Mouse (Mus musculus): Measurements from ENCODE around the gene Slc25a10.
A peak's percentile ranks its signal among the peaks of the same experiment; 100 is the strongest.

Gene Slc25a10

DNA sequence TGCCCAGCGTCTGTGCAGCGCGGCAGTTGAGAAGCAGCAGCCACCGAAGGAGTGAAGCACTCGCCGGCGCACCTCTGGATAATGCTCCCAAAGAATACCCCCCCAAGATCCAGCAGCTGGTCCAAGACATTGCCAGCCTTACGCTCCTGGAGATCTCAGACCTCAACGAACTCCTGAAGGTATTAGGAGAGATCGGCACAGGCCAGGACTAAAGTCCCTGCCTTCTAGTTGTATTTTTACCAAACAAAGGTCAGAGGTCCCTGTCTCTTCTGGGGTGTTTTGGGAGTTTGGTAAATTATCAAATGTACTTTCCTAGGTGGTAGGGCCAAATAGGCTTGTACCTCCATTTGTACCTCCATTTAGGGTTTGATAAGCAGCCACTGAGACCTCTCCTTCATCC is 6.4 kb upstream of the Slc25a10 start:
- no peak for DNase-seq

DNA sequence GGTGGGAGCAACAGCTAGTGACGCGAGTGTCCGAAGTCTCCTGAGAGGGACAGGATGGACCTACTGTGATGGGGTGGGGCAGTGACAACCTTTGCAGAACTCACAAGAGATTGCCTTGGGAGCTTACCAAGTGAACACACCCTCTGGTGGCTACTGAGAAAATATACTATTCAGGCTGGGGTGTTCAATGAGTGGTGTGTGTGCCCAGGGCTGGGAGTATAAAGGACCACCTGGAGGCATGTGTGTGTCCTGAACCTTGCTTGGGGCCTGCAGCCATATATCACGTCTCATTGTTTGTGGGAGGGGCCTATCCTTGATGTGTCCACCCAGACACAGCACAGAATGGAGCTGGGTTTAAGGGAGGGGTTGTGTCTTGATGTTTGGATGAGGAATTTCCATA is 3.1 kb upstream of the Slc25a10 start:
- no peak for DNase-seq

DNA sequence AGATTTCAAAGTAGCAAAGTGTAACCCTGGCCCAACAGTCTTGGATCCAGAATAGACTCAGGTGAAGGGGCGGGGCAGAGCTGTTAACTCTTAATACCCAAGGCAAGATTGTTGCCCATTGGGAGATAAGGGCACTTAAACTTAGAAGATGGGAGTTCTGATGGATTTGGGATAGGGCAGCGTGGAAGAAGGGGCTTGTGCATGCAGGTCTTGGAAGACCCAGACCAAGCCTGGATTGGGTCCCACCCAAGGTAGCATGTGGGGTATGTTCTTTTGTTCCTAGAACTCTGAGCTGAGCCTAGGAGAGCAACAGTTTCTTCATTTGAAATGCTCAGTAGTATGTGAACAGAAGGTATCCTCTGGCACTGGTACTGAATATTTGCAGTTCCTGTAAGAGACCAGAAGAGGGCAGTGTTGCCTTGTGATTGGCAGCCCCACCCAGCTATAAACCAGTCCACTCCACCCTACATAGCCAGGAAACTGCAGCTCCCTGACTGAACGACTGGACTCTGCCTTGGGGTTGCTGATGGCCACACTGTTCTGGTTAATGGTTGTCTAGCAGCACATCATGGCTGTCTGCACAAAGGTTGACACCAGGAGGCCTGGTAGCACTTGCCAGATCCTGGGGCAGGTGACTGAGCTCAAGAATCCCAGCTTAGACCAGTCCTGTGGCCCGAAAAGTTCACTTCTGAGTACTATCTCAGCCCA is 2.4 kb upstream of the Slc25a10 start:
- peak; percentile 68 to 72 for DNase-seq

DNA sequence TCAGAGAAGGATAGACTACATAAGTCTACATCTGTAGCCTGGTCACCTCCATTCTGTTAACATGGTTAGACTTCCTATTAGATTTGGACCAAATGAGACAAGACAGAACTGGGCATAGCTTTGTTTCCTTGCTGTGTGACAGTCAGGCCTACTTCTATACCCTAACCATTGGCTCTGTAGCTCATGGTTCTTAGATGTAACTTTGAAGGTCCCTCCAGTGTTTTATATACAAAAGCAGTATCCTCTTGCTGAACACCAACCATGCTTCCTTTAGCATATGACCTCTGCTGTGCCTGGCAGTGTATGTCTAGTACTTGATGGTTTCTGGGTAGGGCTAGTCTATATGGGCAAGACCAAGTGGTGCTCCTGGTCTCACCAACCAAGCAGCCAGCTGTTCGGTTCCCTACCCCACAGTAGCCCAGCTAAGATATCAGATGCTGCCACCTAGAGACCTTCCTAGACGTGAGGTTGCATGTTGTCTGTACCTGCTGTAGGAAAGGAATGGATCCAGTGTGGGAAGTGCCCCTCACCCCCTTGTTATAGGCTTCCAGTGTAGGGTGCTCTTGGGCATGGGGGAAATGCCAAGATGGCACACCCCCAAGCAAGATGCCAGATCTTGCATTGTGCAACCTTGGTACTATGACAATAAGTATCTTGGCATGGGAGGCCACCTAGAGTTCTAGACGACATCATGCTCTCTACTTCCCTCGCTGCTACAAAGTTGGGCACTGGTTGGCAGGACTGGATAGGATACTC is 1.2 kb upstream of the Slc25a10 start:
- no peak for DNase-seq

DNA sequence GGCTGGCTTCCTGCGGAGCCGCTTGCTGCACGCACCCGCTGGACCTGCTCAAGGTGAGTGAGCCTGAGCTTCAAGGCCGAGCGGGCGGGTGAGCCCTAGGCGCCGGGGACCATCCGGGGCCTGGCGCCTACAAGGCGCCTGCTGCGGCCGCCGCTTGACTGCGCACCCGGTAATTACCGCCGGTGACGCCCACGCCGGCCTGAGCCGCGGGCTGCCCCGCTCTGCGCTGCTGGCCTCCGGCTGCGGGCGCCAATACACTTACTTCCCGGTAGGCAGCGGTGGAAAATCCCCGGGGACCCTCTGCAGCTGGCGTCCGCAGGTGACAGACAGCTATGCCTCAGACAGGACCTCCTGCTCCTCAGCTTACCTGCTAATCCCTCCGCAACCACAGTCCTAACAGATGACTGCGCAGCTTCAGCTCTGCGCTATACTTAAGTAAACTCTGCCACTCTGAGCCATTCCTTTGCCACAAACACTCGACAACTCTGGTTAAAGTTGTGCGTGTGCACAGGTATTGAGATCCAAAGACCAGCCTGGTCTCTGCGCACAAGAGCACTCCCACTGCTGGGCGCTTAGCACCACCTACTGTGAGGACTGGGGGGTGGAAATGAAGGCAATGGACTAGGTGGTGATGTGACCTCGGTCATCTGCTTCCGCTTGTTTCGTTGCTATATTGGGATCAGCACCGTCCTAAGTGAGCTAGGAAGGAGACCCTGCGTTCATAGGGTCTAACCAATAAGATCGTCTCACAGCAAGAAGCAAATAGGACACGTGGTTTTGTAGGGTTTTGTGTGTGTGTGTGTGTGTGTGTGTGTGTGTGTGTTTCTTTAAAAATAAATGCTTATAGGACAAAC is 611 bp downstream of the Slc25a10 start:
- DNase-seq = no peak

DNA sequence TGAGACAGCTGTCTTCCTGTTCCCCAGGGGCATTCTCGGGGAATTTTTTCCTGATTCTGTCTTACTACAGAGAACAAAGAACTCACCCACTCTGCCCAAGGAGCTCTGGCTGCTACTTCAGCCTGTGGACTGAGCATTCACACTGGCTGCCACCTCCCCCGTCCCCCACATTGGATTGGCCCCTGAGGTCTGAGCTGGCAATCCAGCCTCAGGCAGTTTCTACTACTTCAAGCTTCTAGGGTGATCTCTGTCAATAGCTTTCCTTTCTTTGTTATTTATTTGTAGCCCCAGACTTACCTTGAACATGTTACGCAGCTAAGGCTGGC is 1.2 kb downstream of the Slc25a10 start:
- DNase-seq = no peak

DNA sequence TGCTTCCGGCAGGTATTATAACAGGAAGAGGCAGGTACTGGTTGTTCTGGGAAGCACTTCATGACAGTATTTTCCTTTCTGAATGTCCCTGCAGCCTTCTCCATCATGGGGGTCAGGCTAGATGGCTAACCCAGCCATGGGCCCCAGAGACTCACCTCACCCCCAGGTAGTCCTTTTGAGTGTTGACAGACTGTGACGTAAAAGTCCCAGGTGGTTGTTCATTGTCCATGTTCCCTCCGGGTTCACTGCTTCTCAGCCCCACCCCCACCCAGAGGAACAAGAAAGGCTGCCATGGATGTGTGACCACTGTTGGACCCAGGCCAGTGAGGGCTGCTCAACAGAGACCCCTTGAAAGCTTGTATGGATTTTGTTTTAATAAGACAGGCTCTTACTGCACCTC is 1.7 kb downstream of the Slc25a10 start:
- DNase-seq = no peak

DNA sequence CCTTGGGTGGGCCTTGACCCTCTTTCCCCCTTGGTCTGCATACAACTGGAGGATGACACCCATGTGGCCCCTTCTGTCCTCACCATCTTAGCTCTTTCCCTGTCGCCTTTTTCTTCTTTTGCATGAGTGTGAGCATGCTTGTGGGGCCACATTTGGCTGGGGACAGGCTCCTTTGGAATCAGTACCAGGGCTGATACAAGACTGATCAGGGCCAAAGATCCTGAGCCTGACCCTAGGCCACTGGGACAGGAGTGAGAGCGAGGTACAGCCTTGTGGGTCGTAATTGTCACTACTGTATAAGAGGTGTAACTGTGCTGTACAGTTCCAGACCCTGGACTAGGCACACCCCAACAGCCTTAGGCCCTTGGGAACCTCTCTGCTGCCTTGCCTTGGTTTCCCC is 2.3 kb downstream of the Slc25a10 start:
- DNase-seq = no peak

DNA sequence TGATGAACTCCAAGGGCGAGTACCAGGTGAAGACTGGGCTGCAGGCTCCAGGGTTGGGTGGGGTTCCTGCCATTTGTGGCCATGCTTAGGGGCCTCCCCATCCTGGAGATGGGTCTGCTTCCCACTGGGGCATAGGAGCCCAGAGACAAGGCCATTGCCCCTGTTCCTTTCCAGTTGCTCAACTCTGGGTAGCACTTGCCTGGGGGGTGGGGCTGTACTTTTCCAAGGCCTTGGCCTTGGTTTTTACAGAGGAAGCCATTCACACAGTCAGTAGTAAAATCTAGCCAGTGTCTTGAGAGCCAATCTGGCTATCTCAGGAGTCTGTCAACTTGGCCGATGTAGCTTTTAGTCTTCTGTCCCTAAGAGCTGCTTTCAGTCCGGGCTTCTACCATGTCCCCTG is 5.8 kb downstream of the Slc25a10 start:
- DNase-seq = no peak

DNA sequence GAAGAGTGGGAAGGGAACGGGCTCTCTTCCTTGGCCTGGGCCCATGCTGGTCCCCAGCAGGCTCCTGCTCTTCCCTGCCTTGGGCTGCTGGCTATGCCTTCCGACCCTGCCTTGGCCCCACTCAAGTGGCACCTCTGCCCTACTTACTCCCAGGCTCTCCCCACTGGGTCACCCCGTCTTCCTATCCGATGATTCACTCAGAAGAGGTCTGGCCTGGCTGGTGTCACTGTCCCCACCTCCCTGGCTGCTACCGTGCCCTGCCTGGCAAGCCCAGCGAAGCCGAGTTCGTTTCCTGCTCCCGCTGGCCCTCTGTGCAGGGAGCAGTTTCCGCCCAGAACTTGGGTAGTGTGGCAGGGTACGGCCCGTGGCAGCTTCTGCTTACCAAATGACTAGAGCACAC is 6.6 kb downstream of the Slc25a10 start:
- DNase-seq = no peak

DNA sequence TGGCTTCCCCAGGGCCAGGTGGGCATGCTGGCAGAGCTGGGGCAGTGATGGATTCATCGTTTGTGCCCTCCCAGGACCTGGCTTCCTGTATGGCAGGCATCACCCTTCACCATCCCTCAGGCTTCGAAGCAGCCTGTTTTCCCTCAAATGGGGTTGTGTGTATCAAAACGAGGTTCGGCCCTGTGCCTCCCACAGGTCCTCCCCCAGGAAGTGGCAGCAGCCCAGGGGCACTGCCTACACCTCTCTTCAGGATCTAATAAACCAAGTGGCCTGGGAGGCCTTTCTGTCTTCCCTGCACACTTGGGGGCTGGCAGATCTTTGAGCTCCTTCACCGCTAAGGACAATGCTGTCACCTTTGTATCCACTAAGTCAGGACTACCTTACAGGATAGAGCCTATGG is 7.3 kb downstream of the Slc25a10 start:
- DNase-seq = no peak

DNA sequence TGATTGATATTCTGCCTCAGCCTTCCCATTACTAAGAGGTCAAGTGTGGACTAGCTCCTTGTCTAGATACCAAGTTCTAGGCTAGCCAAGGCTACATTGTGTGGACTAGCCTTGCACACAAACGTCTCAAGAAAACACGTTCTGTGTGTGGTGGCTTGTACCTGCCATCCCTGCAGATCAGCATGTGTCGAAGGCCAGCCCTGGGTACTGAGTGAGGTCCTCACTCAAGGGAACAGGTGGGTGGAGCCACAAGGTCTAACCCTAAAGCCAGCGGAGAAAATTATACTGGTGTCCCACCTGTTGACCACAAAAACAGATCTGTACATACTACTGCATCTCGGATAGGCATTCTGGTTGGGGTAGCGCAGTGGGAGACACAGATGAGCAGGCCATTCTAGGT is 8.3 kb downstream of the Slc25a10 start:
- no peak for DNase-seq

DNA sequence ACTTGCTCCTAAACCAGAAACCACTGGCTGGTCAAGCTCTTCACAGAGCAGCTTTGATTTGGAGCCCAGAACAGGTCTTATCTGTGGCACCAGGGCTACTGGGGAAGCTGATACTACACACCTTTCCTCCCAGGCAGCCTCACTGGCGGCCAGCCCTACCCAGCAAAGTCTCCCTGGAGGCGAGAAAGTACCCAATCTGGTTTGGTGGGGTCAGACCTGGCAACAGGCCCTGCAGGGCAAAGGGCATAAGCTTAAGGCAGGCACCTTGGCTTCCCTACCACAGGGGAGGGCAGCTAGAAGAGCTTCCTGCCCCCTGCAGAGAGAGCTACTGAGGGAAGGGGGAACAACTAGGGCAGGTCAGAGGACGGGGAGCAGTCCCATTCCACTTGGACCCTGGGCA is 8.7 kb downstream of the Slc25a10 start:
- no peak for DNase-seq

DNA sequence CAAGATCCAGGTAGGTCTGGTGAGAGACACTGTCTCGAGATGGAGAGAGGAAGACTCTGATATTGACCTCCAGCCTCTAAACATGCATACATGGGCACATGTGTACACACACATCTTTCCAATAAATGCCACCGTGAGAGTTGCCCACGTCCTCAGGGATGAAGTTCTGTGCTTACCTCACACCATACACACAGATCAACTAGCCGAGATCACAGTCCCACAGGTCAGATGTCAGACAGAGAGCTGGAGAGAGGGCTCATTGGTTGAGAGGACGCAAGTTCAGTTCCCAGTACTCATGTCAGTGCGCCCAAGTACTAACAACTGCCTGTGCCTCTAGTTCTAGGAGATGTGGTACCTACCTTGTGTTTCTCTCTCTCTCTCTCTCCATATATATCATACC is 9.4 kb downstream of the Slc25a10 start:
- DNase-seq = no peak

DNA sequence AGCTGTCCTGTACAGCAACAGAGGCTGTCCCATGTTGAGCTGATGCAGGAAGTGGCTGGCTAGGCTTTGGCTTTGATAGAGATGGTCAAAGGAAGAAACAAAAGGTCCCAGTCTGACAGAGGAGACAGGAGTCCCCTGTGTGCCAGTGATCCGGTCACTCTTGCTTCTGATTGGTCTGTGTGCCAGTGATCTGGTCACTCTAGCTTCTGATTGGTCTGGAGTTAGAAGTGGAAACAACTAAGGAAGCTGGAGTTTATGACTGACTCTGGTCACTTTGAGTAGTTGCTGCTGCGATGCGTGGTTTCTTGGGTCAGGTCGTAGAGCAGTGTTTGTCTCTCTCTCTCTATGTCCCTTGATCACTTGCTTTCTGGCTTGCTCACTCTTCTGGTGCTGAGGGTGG is 10.1 kb downstream of the Slc25a10 start:
- no peak for DNase-seq

DNA sequence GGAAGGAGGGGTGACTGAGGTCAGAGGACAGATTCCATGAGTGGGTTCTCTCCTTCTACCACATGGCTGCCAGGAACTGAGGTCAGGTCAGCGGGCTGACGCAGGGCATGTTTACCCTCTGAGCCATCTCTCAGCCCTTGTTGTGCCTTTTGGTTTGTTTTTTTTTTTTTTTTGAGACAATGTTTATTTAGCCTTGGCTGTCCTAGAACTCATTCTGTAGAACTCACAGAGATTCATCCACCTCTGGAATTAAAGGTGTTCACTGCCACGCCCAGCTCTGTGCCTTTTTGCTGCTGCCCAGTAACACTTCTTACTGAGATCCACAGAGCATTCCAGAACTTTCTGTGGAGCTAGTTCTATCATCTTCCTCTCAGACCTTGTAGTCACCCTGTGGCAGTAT is 14.0 kb downstream of the Slc25a10 start:
- no peak for DNase-seq

DNA sequence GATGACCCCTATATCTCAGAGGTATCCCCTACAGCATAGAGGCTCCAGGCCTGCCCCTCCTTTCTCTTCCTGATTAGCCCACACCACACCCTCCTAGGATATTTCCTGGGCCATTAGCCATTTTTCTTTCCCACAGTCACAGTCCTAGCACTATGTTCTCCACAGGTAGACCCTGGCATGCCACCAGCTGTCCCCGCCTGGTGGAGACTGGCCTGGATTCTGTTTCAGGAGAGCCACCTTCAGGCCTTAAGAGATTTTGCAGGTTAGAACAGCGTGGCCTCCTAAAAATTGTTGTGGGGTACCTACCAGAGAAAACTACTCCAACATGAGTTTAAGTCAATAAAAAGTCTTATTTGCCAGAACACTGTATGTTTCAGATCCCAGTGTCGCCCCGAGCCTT is 15.3 kb downstream of the Slc25a10 start:
- peak; percentile 54 to 68 for DNase-seq

DNA sequence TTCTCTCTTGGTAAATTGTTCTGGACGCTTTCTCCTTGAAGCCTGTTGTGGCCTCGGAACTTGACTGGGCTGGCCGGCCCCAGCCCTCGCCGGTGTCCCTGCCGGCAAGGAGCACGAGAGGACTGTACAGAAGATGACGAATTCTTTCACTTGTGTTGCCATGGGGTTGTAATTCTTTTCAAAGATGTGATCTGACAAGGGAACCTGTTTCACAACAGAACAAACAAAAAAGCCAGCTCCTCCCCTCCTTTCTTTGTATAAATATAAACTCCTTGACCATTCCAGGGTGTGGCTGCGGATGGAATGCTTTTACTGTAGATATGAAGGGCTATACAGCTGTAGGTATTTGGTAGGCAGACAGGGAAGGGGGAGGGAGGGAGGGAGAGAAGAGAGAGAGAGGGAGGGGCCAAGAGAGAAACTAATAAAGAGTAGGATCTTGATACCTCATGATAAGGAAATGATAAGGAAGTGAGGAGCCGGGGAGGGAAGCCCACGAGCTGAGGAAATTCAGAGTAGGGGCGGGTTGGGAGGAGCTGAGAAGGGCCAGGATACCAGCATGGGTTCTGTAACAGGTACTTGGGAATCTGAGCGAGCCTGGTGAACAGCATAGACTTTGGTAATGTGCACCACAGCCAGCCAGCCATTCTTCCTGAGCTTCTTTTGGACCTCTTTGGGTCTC is 16.1 kb downstream of the Slc25a10 start:
- no peak for DNase-seq

DNA sequence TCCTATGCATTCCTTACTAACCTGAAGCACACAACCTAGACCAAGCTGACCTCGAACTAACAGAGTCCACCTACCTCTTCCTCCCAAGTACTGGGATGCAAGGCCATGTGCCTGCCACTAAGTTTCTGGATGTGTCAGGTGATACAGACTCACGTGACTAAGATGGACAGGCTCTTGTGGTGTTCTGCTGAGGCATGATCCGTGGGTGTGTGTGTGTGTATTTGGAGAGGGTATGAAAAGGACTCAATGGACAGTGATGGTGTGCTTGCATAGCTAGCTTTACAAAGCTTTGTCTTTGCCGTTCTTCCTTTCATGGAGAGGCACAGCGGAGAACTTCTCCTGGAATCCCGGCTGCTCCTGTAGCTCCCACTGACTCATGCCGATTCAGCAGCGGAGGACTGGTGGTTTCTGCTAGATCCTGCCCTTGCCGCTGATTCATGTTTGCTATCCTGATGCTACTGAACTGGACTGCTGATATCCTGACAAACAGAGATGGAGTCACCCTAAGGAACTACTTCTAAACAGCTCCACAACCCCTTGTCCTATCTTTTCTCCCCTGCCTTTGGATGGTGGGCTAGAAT is 16.7 kb downstream of the Slc25a10 start:
- no peak for DNase-seq

DNA sequence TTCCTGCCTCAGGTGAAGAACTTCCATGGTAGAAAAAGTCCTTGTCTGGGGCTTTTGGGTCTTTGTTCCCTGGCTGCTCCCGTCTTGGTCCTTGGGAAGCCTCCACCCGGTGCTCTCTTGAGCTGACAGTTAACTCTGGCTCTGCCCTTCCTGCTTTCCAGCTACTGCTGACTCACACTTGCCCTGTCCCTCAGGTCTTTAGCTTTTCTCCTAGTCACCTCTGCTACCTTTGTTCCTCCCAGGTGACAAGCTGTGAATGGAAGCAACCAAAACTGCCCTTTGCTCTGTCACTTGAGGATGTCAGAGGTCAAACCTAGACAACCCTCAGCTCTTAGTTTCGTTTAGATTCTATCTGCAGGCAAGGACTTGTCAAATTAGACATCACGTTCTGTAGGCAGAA is 18.3 kb downstream of the Slc25a10 start:
- no peak for DNase-seq

DNA sequence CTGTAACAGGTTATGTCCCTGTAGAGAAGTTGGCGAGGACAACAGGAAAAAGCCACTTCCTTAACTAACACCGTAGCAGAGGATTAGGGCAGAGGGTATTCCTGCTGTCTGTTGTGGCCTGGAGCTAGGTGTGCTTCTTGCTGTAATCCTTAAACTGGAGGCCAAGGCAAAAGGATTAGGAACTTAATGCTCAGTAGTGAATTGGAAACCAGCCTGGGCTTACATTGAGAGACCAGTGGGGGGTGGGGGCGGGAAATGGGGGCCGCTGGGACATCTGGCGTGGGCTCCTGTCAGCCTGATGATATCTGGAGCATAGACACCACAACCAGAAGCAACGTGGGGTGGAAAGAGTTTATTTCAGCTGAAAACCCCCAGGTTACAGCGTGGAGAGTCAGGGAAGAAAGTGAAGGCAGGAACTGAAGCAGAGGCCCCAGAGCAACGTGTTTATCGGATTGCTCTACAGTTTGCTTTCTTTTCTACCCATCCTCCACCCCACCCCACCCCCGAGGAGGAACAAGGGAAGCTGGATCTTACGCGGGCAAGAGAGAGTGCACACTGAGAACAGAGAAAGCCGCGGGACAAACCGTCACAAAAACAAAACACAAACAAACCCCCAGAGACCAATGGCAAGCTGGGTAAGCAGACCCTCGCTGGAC is 18.9 kb downstream of the Slc25a10 start:
- no peak for DNase-seq

DNA sequence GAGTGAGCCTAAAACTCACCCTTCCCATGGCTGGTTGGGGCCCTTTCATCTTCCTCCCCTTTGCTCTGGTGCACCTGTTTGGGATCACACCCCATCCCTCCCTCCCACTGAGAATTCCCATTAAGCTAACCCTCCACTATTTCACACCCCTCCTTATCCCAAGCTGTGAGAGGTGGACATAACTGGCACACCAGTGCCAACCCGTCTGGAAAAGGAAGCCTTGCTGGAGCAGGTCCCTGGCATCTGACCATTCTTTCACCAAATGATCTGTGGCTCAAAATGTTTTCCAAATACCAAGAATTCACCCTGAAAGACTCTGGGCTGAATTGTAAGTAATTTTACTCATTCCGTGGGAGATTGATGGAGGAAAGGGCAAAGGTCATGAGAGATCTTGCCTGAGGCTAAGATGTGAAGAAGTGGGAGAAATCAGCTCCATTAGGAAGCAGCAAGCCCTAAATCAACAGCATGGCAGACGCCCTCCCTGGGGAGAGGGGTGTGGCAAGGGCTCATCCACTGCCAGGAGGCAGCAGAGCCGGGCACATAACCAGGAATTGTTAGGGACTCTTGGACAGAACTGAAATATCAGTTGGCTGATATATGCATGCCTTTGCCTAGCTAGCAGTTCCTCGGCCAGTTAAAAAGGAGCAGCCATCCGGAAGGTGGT is 21.3 kb downstream of the Slc25a10 start:
- peak; percentile 66 to 68 for DNase-seq
